Mouse (Mus musculus) liver, embryonic 15.5 days (tissue): ENCODE measurements around the gene Vcp. TPM values are rescaled to one million over a fixed set of nuclear protein-coding genes. Genes with fewer than 3 reads are reported as not detected.
"Not testable (repeated sequence)": the region's sequence is repeated elsewhere in the genome, so short reads cannot be mapped to it uniquely, and the experiment has no call there.

Experiments
- ATAC-seq: fragments of 200-750 bp; cut with Nextera tagmentation; 2 replicates; pipeline ENCODE4 v1.8.0; 2017; ENCODE audit warnings: moderate number of reproducible peaks, mild to moderate bottlenecking, moderate library complexity; ENCODE audit not compliant: insufficient read depth
- H3K27ac ChIP-seq: fragments of 300-500 bp; sonication (generic); replicated peaks from 2 replicates; pipeline ENCODE4 v1.5.1; 2015; ENCODE audit warnings: mild to moderate bottlenecking, inconsistent platforms
- H3K27me3 ChIP-seq: fragments of 300-500 bp; sonication (generic); 2 replicates; pipeline ENCODE4 v1.6.1; 2015; ENCODE audit warnings: mild to moderate bottlenecking, inconsistent platforms
- H3K36me3 ChIP-seq: fragments of 300-500 bp; sonication (generic); replicated peaks from 2 replicates; pipeline ENCODE4 v1.6.1; 2015; ENCODE audit warnings: moderate library complexity, mild to moderate bottlenecking, inconsistent platforms
- H3K4me1 ChIP-seq: fragments of 300-500 bp; sonication (generic); replicated peaks from 2 replicates; pipeline ENCODE4 v1.6.1; 2015; ENCODE audit warnings: inconsistent platforms
- H3K4me2 ChIP-seq: fragments of 300-500 bp; sonication (generic); 2 replicates; pipeline ENCODE4 v1.6.1; 2015; ENCODE audit warnings: moderate library complexity, mild to moderate bottlenecking, inconsistent platforms
- H3K4me3 ChIP-seq: fragments of 300-500 bp; sonication (generic); replicated peaks from 2 replicates; pipeline ENCODE4 v1.5.1; 2015; ENCODE audit warnings: mild to moderate bottlenecking, inconsistent platforms
- H3K9ac ChIP-seq: fragments of 300-500 bp; sonication (generic); 2 replicates; pipeline ENCODE4 v1.6.1; 2015; ENCODE audit warnings: moderate library complexity, mild to moderate bottlenecking, inconsistent platforms
- H3K9me3 ChIP-seq: fragments of 300-500 bp; sonication (generic); replicated peaks from 2 replicates; pipeline ENCODE4 v1.6.1; 2016; ENCODE audit warnings: inconsistent platforms
- WGBS: fragments of 180-500 bp; shearing (Covaris S2); methylation state at CpG from one replicate; pipeline ENCODE4 v1.1.7; 2015; ENCODE audit warnings: mixed read lengths; ENCODE audit not compliant: insufficient replicate concordance; 5-methylcytosine and 5-hydroxymethylcytosine counted together
- polyA plus RNA-seq: library from polyadenylated mRNA; unstranded; fragments of >200 nt; fragmentation: Nextera tagmentation; extraction: Ambion mirVana; gene quantifications from 2 replicates; pipeline ENCODE4 v1.2.1, GENCODE M21; 2015

Gene Vcp
- polyA plus RNA-seq, 1 experiment from 2014 or later: 204 TPM

GRCm38 (mm10) chr4:43005765-43006164, 5.5 kb upstream of the Vcp start:
- no peak for ATAC-seq
- Histone ChIP-seq H3K4me3 (no peak overlapping the region), H3K36me3 (peaks cover 29% of the 10 kb centered on the region), H3K27me3 (no peaks in the 10 kb centered on the region), H3K4me1 (peaks cover 24% of the 10 kb centered on the region), H3K9me3 (no peaks in the 10 kb centered on the region), H3K9ac (no peak overlapping the region), H3K27ac (no peak overlapping the region), H3K4me2 (no peak overlapping the region)
- 52% methylated on average over 2 of the region's 2 CpGs for WGBS

GRCm38 (mm10) chr4:43004951-43005350, 4.6 kb upstream of the Vcp start:
- ATAC-seq: no peak
- Histone ChIP-seq H3K4me2 (no peak overlapping the region), H3K4me3 (no peak overlapping the region), H3K9me3 (no peaks in the 10 kb centered on the region), H3K9ac (no peak overlapping the region), H3K27ac (no peak overlapping the region), H3K4me1 (peaks cover 23% of the 10 kb centered on the region), H3K36me3 (peaks cover 29% of the 10 kb centered on the region), H3K27me3 (no peaks in the 10 kb centered on the region)
- 75% methylated on average over 3 of the region's 3 CpGs for WGBS

- no peaks in the 10 kb centered on the region for H3K27me3 ChIP-seq
- no peak overlapping the region for H3K4me2 ChIP-seq
- no peak for ATAC-seq
- no peak overlapping the region for H3K4me3 ChIP-seq
- no peak overlapping the region for H3K27ac ChIP-seq
- H3K4me1 ChIP-seq: peaks cover 20% of the 10 kb centered on the region
- H3K9me3 ChIP-seq: no peaks in the 10 kb centered on the region
- H3K36me3 ChIP-seq: peaks cover 25% of the 10 kb centered on the region
- no peak overlapping the region for H3K9ac ChIP-seq
- 75% methylated on average over 12 of the region's 12 CpGs for WGBS
Measured at GRCm38 (mm10) chr4:43002756-43003439, 2.6 kb upstream of the Vcp start.

- Histone ChIP-seq H3K4me1 (peaks cover 32% of the 10 kb centered on the region), H3K4me3 (no peak overlapping the region), H3K9ac (no peak overlapping the region), H3K27me3 (no peaks in the 10 kb centered on the region), H3K27ac (0 out of 2 replicates have a peak overlapping the region, but pooled peaks have one; percentile 84), H3K4me2 (no peak overlapping the region; the same call in 1 of the 2 replicates), H3K9me3 (no peaks in the 10 kb centered on the region), H3K36me3 (peaks cover 29% of the 10 kb centered on the region)
- ATAC-seq: no peak
- WGBS: 68% methylated on average over 2 of the region's 2 CpGs
Measured at GRCm38 (mm10) chr4:43001272-43001671, 965 bp upstream of the Vcp start.

GRCm38 (mm10) chr4:42999451-43000140, 711 bp downstream of the Vcp start:
- H3K36me3 ChIP-seq: peaks cover 28% of the 10 kb centered on the region
- H3K9me3 ChIP-seq: no peaks in the 10 kb centered on the region
- peak overlapping the region; percentile 74 for H3K4me2 ChIP-seq
- no peaks in the 10 kb centered on the region for H3K27me3 ChIP-seq
- peak overlapping the region; percentile 96 for H3K4me3 ChIP-seq
- H3K4me1 ChIP-seq: peaks cover 32% of the 10 kb centered on the region
- H3K9ac ChIP-seq: peak overlapping the region; percentile 95
- ATAC-seq: peak; percentile 70
- WGBS: under 1% methylated on average over 51 of the region's 51 CpGs
- peak overlapping the region; percentile 100 for H3K27ac ChIP-seq

- Histone ChIP-seq H3K9me3 (no peaks in the 10 kb centered on the region), H3K36me3 (peaks cover 42% of the 10 kb centered on the region), H3K27ac (peak overlapping the region; percentile 38; the same call in 1 of the 2 replicates), H3K9ac (peak overlapping the region; percentile 95; the same call in 1 of the 2 replicates), H3K4me2 (peak overlapping the region; percentile 74), H3K4me1 (peaks cover 32% of the 10 kb centered on the region), H3K4me3 (peak overlapping the region; percentile 96), H3K27me3 (no peaks in the 10 kb centered on the region)
- 46% methylated on average over 2 of the region's 2 CpGs for WGBS
- no peak for ATAC-seq
Measured at GRCm38 (mm10) chr4:42998022-42998421, 2.3 kb downstream of the Vcp start.

- Histone ChIP-seq H3K4me3 (no peak overlapping the region), H3K27ac (no peak overlapping the region), H3K9ac (no peak overlapping the region), H3K4me1 (no peaks in the 10 kb centered on the region), H3K36me3 (peaks cover 98% of the 10 kb centered on the region), H3K9me3 (no peaks in the 10 kb centered on the region), H3K27me3 (no peaks in the 10 kb centered on the region), H3K4me2 (no peak overlapping the region)
- 67% methylated on average over 1 of the region's 1 CpGs for WGBS
- no peak for ATAC-seq
Measured at GRCm38 (mm10) chr4:42988296-42988695, 12.0 kb downstream of the Vcp start.

GRCm38 (mm10) chr4:42980467-42980866, 19.8 kb downstream of the Vcp start:
- H3K27ac ChIP-seq, H3K4me2 ChIP-seq, H3K27me3 ChIP-seq, H3K9me3 ChIP-seq, ATAC-seq, H3K9ac ChIP-seq, H3K4me1 ChIP-seq, H3K4me3 ChIP-seq: not testable (repeated sequence)
- WGBS: 76% methylated on average over 8 of the region's 8 CpGs
- H3K36me3 ChIP-seq: peaks cover 69% of the 10 kb centered on the region

GRCm38 (mm10) chr4:42978062-42978461, 22.2 kb downstream of the Vcp start:
- Histone ChIP-seq H3K9me3 (no peaks in the 10 kb centered on the region), H3K4me1 (no peaks in the 10 kb centered on the region), H3K4me3 (no peak overlapping the region), H3K4me2 (no peak overlapping the region), H3K27ac (no peak overlapping the region), H3K27me3 (no peaks in the 10 kb centered on the region), H3K36me3 (peaks cover 45% of the 10 kb centered on the region), H3K9ac (no peak overlapping the region)
- no peak for ATAC-seq
- WGBS: 71% methylated on average over 4 of the region's 4 CpGs

- 65% methylated on average over 5 of the region's 5 CpGs for WGBS
Measured at GRCm38 (mm10) chr4:42973868-42974267, 26.4 kb downstream of the Vcp start.

GRCm38 (mm10) chr4:42972952-42973351, 27.4 kb downstream of the Vcp start:
- no peaks in the 10 kb centered on the region for H3K27me3 ChIP-seq
- no peak overlapping the region for H3K9ac ChIP-seq
- H3K27ac ChIP-seq: no peak overlapping the region
- 63% methylated on average over 4 of the region's 4 CpGs for WGBS
- ATAC-seq: no peak
- no peak overlapping the region for H3K4me2 ChIP-seq
- H3K9me3 ChIP-seq: no peaks in the 10 kb centered on the region
- H3K4me1 ChIP-seq: no peaks in the 10 kb centered on the region
- no peak overlapping the region for H3K4me3 ChIP-seq
- no peaks in the 10 kb centered on the region for H3K36me3 ChIP-seq

More at GRCm38 (mm10) chr4:42973868-42974267, 26.4 kb downstream of the Vcp start:
- Histone ChIP-seq H3K4me1 (no peaks in the 10 kb centered on the region), H3K4me2 (no peak overlapping the region), H3K9ac (no peak overlapping the region), H3K27me3 (no peaks in the 10 kb centered on the region), H3K4me3 (no peak overlapping the region), H3K36me3 (peaks cover 8% of the 10 kb centered on the region), H3K9me3 (no peaks in the 10 kb centered on the region), H3K27ac (no peak overlapping the region)
- no peak for ATAC-seq
